Mouse (Mus musculus): Measurements from ENCODE around the gene Pttg1.

Gene Pttg1

GRCm38 (mm10) chr11:43377083-43377850 is 48.8 kb downstream of the Pttg1 start:
- no peak for DNase-seq (ENCODE audit: low read depth, low spot score)

- DNase-seq (ENCODE audit: low read depth, low spot score), result peak; percentile 11
Measured at GRCm38 (mm10) chr11:43376598-43376997, 49.5 kb downstream of the Pttg1 start.

GRCm38 (mm10) chr11:43374956-43375355 is 51.1 kb downstream of the Pttg1 start:
- no peak for DNase-seq (ENCODE audit: low read depth, low spot score)

- no peak for DNase-seq (ENCODE audit: low read depth, low spot score)
Measured at GRCm38 (mm10) chr11:43373367-43373766, 52.7 kb downstream of the Pttg1 start.

GRCm38 (mm10) chr11:43371807-43372206 is 54.2 kb downstream of the Pttg1 start:
- no peak for DNase-seq (ENCODE audit: low read depth, low spot score)

Measured in telencephalon, adult 2 months (tissue).